In the genomic region with DNA sequence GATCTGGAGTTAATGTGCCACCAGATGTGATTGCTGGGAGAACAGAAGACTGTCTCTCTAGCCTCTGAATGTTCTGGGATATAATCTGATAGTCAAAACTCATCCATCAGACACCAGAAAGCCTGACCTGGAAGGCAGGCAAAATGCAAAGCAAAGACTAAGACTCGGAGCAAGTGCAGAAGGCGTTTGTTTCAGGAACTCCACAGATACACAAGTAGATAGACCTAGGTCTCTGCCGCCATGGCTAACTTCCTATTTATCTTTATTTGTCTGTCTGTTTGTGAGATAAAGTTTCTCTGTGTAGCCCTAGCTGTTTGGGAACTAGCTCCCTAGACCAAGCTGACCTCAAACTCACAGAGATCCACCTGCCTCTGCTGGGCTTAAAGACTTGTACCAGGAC, we compare ENCODE assay signal across 32 mouse cellular contexts. TPM values are rescaled to one million over a fixed set of nuclear protein-coding genes. Genes with fewer than 3 reads are reported as not detected.
"Had no signal": no experiment of that assay in that cellular context is flagged by ENCODE, and none has a peak within 500 bp of the region (broad histone marks: within the 10 kb centered on the region; RNA-seq: fewer than 3 reads in every experiment).

No protein-coding gene starts in this region.

- H3K9ac ChIP-seq: limb, embryonic 12.5 days; limb, embryonic 13.5 days; limb, embryonic 15.5 days; liver, embryonic 12.5 days; liver, embryonic 13.5 days; liver, embryonic 14.5 days; liver, embryonic 15.5 days; liver, postnatal 0 days; lung, embryonic 14.5 days; lung, embryonic 15.5 days; midbrain, embryonic 12.5 days; midbrain, embryonic 13.5 days; midbrain, embryonic 15.5 days; neural tube, embryonic 12.5 days had no signal

- H3K4me3 ChIP-seq: limb, embryonic 10.5 days; limb, embryonic 12.5 days; limb, embryonic 13.5 days; limb, embryonic 15.5 days; liver, embryonic 12.5 days; liver, embryonic 13.5 days; liver, embryonic 15.5 days; lung, embryonic 15.5 days; megakaryocyte, embryonic 14.5 days; midbrain, embryonic 10.5 days; midbrain, embryonic 12.5 days; midbrain, embryonic 13.5 days; midbrain, embryonic 15.5 days; myocyte; neural tube, embryonic 12.5 days had no signal

- H3K36me3 ChIP-seq: limb, embryonic 10.5 days; limb, embryonic 12.5 days; limb, embryonic 13.5 days; limb, embryonic 15.5 days; liver, embryonic 12.5 days; liver, embryonic 13.5 days; liver, embryonic 15.5 days; lung, embryonic 15.5 days; midbrain, embryonic 10.5 days; midbrain, embryonic 12.5 days; midbrain, embryonic 13.5 days; midbrain, embryonic 15.5 days; neural tube, embryonic 12.5 days had no signal

- H3K9me3 ChIP-seq: limb, embryonic 10.5 days; limb, embryonic 12.5 days; limb, embryonic 13.5 days; limb, embryonic 15.5 days; liver, embryonic 12.5 days; liver, embryonic 13.5 days; liver, embryonic 15.5 days; lung, embryonic 15.5 days; midbrain, embryonic 10.5 days; midbrain, embryonic 12.5 days; midbrain, embryonic 13.5 days; midbrain, embryonic 15.5 days; neural tube, embryonic 12.5 days had no signal

- H3K27me3 ChIP-seq: limb, embryonic 13.5 days; limb, embryonic 15.5 days; liver, embryonic 15.5 days; lung, embryonic 15.5 days; midbrain, embryonic 12.5 days; midbrain, embryonic 13.5 days; midbrain, embryonic 15.5 days; neural tube, embryonic 12.5 days had no signal

- H3K4me1 ChIP-seq: limb, embryonic 12.5 days; limb, embryonic 13.5 days; limb, embryonic 15.5 days; liver, embryonic 12.5 days; liver, embryonic 13.5 days; liver, embryonic 15.5 days; lung, embryonic 15.5 days; megakaryocyte, embryonic 14.5 days; midbrain, embryonic 10.5 days; midbrain, embryonic 12.5 days; midbrain, embryonic 13.5 days; midbrain, embryonic 15.5 days; neural tube, embryonic 12.5 days had no signal

- H3K27ac ChIP-seq: limb, embryonic 10.5 days; limb, embryonic 12.5 days; limb, embryonic 13.5 days; limb, embryonic 15.5 days; liver, embryonic 12.5 days; liver, embryonic 13.5 days; liver, embryonic 14.5 days; liver, embryonic 15.5 days; lung, embryonic 15.5 days; macrophage; midbrain, embryonic 10.5 days; midbrain, embryonic 12.5 days; midbrain, embryonic 13.5 days; midbrain, embryonic 15.5 days; neural tube, embryonic 12.5 days had no signal

- H3K4me2 ChIP-seq: limb, embryonic 12.5 days; limb, embryonic 13.5 days; limb, embryonic 15.5 days; liver, embryonic 11.5 days; liver, embryonic 12.5 days; liver, embryonic 13.5 days; liver, embryonic 15.5 days; lung, embryonic 14.5 days; lung, embryonic 15.5 days; midbrain, embryonic 11.5 days; midbrain, embryonic 12.5 days; midbrain, embryonic 13.5 days; midbrain, embryonic 15.5 days; neural tube, embryonic 12.5 days had no signal

- DNase-seq: left cerebral cortex, postnatal 4 days; liver; liver, embryonic 13.5 days; liver, postnatal 0 days; lung, adult 18-20 months; lung, adult 2 months; lung, embryonic 14.5 days; lung, postnatal 10 days; lung, postnatal 14 days; lung, postnatal 36 days; lung, postnatal 4 days; midbrain, embryonic 14.5 days had no signal

- ATAC-seq: liver, embryonic 12.5 days; liver, postnatal 0 days; midbrain, embryonic 13.5 days; midbrain, embryonic 15.5 days; midbrain, embryonic 16.5 days had no signal

RNA-seq across cellular contexts. Expression of a gene that starts 14.9 kb away (rescaled TPM):
- total RNA-seq: monocyte, adult 5-6 weeks had no signal
